Mouse (Mus musculus) C2C12 (cell line): ENCODE measurements around the gene Ddx52.

Experiments
- CTCF ChIP-seq: IDR thresholded peaks from one replicate; pipeline ENCODE4 v1.5.1; 2011; ENCODE audit not compliant: control insufficient read depth, insufficient read depth, insufficient read length
- FOSL1 ChIP-seq: IDR thresholded peaks from one replicate; pipeline ENCODE4 v1.8.0; 2011; ENCODE audit warnings: mild to moderate bottlenecking, low read length; ENCODE audit not compliant: poor library complexity, insufficient read depth, severe bottlenecking
- MYOG ChIP-seq: IDR thresholded peaks from one replicate; pipeline ENCODE4 v1.6.1; 2011; ENCODE audit not compliant: control insufficient read depth, insufficient read length; ENCODE audit errors: extremely low read depth
- USF1 ChIP-seq: IDR thresholded peaks from one replicate; pipeline ENCODE4 v1.6.1; 2011; ENCODE audit warnings: low read depth, mild to moderate bottlenecking, control low read depth, moderate library complexity

- TF ChIP-seq CTCF = no peak
- no peak for TF ChIP-seq MYOG
- TF ChIP-seq FOSL1 = no peak
- peak; percentile 38 for TF ChIP-seq USF1
These were observed 48.5 kb upstream of the Ddx52 start for GRCm38 (mm10) chr11:83893325-83893724.
